Mouse (Mus musculus): ENCODE data around the gene Ifitm10. TPM values are rescaled to one million over a fixed set of nuclear protein-coding genes. Genes with fewer than 3 reads are reported as not detected.
A peak's percentile ranks its signal among the peaks of the same experiment; 100 is the strongest.
"Not testable (repeated sequence)": the region's sequence is repeated elsewhere in the genome, so short reads cannot be mapped to it uniquely, and the experiment has no call there.

The Ifitm10 gene
- total RNA-seq, 4 experiments from 2014 or later = 33.3 to 40.3 (median 35.8) TPM

GRCm38 (mm10) chr7:142368856-142369255 lies 4.7 kb downstream of the Ifitm10 start:
- no peak for DNase-seq (ENCODE audit: low spot score in 2 of 2)

GRCm38 (mm10) chr7:142363107-142363506 lies 10.4 kb downstream of the Ifitm10 start:
- no peak for DNase-seq (ENCODE audit: low spot score in 2 of 2)

- no peak for DNase-seq (ENCODE audit: low spot score in 2 of 2)
Measured at GRCm38 (mm10) chr7:142360743-142361142, 12.8 kb downstream of the Ifitm10 start.

GRCm38 (mm10) chr7:142359129-142359528 lies 14.4 kb downstream of the Ifitm10 start:
- no peak for DNase-seq (ENCODE audit: low spot score in 2 of 2)

DNA sequence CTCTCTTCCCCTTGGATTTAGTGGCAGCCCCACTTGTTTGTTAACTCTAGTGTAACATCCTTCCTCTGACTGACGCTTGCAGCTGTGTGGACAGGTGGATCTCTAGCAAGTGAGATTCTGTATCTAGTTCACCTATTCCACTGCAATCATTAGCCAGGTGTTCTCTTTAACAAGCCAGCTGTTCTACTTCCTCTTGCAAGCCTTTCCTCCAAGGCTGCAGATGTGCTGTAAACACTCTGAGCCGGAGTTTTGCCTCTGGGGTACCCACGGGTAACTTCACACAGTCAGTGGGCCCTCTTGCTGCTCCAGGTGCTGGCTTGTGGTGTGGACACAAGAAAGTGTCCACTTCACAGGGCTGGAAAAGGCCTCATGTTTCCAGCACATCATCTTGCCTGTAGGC lies 16.0 kb downstream of the Ifitm10 start:
- no peak for DNase-seq (ENCODE audit: low spot score in 2 of 2)

DNA sequence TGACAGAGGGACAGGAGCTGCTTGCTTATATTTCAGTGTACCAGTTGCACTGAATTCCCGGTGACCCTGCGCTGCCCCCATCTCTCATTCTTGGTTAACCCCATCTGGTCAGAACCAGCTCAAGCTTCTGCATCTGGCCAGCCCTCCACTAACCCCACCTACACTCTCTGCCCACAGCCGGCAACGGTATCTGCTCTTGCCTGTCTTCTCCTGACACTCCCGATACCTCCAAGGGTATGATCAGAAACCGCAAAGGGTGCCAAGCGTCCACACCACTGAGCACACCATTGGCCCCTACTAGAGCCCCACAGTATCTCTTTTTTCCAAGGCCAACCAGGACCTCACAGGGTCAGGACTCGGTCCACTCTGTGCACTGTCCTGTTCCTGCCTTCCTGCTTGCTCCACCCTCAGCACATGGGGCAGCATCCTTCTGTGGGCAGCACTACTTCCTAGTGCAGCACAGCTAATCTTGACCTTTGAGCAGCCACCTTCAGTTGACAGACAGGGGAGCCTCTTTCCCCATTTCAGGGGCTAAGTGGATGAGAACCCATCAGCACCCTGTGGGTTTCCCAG lies 18.8 kb downstream of the Ifitm10 start:
- no peak for DNase-seq (ENCODE audit: low spot score in 2 of 2)

DNA sequence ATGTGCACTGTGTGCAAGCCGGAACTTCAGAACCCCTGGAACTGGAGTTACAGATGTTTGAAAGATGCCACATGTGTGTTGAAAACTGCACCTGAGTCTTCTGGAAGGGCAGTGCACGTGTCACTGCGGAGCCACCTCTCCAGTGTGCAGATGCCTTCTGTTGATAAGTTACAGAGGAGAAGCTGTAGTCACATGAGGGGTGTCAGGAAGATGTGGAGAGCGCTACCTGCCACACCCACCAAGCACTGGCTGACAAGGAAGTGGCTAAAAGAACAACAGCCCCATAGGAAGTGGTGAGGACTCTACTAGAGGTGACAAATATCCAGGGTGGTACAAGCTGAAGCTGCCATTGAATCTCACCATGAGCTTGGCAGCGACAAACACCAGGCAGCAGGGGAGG lies 19.7 kb downstream of the Ifitm10 start:
- no peak for DNase-seq (ENCODE audit: low spot score in 2 of 2)

DNA sequence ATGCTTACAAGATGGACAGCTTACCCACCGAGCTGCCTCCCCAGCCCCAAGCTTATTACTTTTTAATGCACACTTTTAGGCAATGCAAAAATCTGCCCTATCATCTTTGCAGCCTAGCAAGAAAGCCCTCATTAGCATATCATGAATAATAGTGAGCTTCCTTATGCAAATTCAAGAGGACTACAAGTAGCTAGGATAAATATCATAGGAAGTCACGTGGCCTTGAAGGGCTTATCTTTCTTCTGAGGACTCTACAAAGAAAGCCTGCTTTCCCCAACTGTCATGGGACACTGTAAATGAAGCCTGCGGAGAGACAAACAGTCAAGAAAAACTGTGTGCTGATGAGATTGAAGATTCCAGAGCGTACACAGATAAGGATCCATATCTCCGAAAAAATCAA lies 22.0 kb downstream of the Ifitm10 start:
- DNase-seq (ENCODE audit: low spot score in 2 of 2) = no peak

DNA sequence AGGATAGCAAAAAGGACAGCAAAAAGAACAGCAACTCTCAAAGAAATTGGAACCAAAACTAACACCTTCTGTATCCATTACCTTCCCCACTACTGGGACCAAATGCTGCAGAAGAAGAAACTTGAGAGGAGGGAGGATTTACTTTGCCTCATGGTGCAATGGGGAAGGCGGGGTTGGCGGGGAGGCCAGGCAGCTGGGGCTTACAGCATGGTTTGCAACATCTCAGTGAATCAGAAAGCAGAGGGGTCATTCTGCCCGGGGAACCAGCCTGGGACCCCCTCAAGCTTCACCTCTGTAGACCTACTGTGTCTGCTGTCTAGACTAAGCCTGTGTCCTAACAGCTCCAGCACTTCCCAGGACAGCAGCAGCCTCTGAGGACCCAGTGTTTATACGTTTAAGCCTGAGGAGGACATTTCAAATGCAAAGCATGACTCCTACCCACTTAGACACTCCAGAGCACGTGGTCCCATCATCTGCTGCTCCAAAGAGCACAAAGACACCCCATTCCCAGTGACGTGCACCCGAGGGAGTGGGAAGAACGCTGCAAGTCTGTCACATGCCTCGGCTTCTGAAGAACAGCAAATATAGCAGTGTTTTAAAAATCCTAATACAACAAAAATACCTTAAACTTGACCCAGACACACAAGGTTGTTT lies 24.1 kb downstream of the Ifitm10 start:
- peak; percentile 48 to 64 for DNase-seq (ENCODE audit: low spot score in 2 of 2)

DNA sequence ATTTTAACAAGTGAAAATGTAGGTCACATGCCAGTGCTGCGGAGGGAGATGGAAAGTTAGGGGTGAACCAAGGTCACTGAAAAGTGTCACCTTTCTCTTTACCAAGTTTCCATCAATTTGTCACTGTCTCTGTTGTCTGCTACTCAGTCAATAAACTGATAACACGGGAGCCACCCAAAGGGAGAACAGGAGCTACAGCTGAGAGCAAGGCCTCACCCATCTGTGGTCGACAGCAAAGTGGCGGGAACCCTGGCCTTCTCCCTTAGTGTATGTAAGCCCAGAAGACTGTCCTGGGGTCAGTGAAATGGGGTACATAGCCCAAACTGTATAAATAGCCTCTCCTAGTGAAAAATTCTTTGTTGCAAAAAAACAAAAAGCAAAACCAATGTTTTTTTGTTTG lies 26.0 kb downstream of the Ifitm10 start:
- no peak for DNase-seq (ENCODE audit: low spot score in 2 of 2)

DNA sequence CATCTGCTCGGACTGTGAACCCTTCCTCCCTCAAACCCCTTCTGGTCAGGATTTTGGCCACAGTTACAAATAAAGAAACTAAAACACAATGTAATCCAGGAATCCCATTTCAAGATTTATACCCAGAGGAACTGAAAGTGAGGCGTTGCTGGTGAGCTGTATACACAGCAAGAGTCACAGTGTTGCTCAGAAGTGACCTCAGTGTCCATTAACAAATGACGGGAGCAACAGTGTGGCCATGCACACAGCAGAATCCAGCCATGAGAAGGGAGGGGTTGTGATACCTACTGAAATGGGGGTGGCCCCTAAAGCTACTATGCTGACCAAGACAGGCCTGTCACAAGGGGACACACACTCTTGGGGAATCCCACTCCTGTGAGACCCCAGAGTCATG lies 31.3 kb downstream of the Ifitm10 start:
- DNase-seq (ENCODE audit: low spot score in 2 of 2) = no peak

DNA sequence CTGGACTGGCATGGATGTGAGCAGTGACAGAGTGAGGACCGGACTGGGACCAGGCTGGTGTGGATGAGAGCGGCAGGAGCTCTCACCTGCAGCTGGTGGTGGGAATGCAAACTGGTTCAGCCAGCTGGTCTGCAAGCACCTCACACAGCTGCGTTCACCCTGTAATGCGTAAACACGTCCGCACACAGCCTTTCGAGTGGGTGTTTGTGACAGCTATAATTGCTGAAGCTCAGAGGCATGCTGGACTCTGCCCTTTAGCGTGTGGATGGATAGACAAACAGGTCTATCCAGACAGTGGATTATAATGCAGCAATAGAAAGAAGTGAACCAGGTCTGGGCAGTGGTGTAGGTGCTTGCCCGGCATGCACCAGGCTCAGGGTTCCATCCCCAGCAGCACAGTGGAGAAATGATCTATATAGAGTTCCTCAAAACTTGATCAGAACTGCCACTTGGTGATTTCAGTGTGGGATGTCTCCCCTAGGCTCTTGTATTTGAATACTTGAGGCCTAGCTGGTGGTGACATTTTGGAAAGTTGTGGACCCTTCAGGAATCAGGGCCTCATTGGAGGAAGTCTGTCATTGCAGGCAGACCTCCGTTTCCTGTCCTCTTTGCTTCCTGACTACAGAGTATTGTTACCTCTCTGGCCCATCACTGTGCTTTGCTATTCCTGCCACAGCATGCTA lies 31.8 kb downstream of the Ifitm10 start:
- DNase-seq (ENCODE audit: low spot score in 2 of 2) = no peak

- DNase-seq (ENCODE audit: low spot score in 2 of 2) = no peak
Measured at GRCm38 (mm10) chr7:142340269-142340970, 33.1 kb downstream of the Ifitm10 start.

DNA sequence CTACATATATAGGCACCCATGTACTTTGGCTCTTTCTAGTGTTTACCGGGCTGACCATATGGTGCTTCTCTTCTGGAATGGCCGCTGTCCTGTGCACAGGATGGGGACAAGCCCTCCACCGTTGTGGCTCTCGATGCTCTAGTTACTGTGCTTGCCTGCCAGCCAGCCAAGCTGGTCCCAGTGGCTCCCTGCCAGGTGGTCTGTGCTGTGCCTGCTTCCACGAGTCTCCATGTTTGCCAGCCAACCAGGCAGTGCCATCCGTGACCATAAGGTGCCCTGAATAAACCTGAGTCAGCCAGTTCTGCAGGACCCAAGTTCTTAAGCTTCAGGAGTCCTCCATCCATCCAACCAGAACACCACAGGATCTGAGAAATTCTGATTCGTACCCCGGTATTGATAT lies 38.4 kb downstream of the Ifitm10 start:
- DNase-seq (ENCODE audit: low spot score in 2 of 2) = no peak

GRCm38 (mm10) chr7:142334246-142334645 lies 39.3 kb downstream of the Ifitm10 start:
- DNase-seq (ENCODE audit: low spot score in 2 of 2) = peak; percentile 60 to 91

DNA sequence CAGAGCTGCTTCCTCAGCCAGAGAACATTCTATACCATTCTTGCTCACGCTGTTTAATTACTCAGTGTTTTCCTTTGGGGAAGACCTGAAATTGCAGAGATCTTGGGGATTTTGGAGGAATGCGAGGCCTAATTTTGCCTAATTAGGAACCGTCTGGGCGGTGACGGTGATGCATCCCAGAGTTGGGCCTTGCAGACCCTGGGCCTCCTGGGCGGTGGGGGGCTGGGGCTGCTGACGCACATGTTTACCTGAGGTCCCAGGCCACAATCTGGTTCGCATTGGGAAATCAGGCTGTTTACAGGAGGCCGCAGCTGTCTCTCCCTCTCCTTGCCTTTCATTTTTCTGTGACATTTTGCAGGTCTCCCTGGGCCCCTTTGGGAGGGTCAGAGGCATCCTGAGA lies 40.8 kb downstream of the Ifitm10 start:
- DNase-seq (ENCODE audit: low spot score in 2 of 2) = not testable (repeated sequence)

- no peak for DNase-seq (ENCODE audit: low spot score in 2 of 2)
Measured at GRCm38 (mm10) chr7:142331281-142331680, 42.3 kb downstream of the Ifitm10 start.

GRCm38 (mm10) chr7:142330271-142330724 lies 43.3 kb downstream of the Ifitm10 start:
- DNase-seq (ENCODE audit: low spot score in 2 of 2) = no peak

DNA sequence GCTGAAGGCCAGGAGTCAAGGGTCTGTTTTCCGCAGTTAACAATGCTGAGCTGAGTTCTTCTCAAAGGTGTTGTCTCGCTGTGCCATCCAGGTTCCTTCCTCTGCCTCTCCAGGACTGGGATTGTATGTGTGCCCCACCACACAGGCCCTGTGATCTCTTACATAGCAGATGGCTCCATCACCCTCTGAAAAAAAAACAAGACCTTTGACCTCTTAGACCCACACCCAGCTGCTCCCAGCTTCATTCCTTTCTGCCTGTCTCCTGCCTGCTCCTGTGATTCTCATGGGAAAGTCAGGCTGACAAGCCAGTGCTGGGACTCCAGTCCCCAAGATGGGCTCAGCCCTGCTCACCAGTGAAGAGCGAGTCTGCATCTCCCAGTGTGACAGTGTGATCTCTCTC lies 45.0 kb downstream of the Ifitm10 start:
- no peak for DNase-seq (ENCODE audit: low spot score in 2 of 2)

- no peak for DNase-seq (ENCODE audit: low spot score in 2 of 2)
Measured at GRCm38 (mm10) chr7:142326714-142327445, 46.7 kb downstream of the Ifitm10 start.

- no peak for DNase-seq (ENCODE audit: low spot score in 2 of 2)
Measured at GRCm38 (mm10) chr7:142323396-142324117, 50.0 kb downstream of the Ifitm10 start.

All from layer of hippocampus, adult 8-10 months (tissue).